Mouse (Mus musculus) layer of hippocampus, postnatal 10 days (tissue): ENCODE data around the gene Gm11437. TPM values are rescaled to one million over a fixed set of nuclear protein-coding genes. Genes with fewer than 3 reads are reported as not detected.

Experiments used
- DNase-seq, 2 experiments: peaks; one replicate each; pipeline ENCODE4 v3.0.0; 2021; ENCODE audit warnings: low spot score in 2 of 2
- total RNA-seq, 2 experiments: library from RNA; stranded (reverse); gene quantifications; 2 replicates each; pipeline ENCODE4 v1.2.3; 2021

The Gm11437 gene
- total RNA-seq, 2 experiments from 2014 or later: not detected

DNA sequence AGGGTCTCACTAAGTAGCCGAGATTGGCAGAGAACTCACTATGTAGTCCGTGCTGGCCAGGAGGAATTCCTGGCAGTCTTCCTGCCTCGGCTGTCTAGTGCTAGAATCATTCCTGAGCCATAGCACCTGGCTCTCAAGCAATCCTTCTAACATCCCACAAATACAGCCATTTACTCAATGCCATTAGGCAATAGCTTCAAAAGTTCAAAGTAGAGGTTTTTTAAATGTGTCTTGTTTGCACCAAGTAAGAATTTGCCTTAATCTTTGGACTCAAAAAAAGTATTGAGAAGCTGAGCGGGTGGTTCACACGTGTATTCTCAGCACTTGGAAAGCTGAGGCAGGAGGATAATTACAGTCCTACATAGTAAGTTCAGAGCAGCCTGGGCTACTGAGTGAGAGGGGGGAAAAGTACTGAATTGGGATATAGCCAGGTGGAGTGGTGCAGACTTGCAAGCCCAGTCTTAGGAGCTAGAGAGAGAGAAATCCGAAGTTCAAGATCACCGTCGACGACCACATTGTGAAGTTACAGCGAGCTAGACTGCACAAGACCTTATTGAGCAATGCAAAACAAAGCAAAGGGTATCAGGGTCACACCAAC, 22.0 kb downstream of the Gm11437 start:
- DNase-seq: no peak

DNA sequence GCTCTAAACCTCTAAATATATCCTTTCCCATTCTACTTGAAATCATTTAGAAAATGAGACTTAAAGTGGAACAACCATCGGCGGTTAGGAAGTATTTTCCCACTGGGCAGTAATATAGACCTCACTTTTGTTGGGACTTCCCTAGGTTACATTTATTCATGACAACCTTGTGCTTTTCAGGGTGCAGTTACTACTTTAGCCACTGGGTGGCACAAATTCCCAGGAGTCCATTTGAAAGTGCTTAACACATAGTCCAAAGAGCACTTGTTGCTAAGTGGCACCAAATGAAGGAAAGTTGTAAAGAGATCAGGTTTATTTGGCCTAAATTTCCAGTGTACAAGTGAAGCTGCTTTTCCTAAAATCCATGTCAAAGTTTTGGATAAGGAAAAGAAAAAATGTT, 25.5 kb downstream of the Gm11437 start:
- peak; percentile 71 for DNase-seq

- DNase-seq: no peak
These were observed 30.8 kb downstream of the Gm11437 start for GRCm38 (mm10) chr11:84136453-84136852.

DNA sequence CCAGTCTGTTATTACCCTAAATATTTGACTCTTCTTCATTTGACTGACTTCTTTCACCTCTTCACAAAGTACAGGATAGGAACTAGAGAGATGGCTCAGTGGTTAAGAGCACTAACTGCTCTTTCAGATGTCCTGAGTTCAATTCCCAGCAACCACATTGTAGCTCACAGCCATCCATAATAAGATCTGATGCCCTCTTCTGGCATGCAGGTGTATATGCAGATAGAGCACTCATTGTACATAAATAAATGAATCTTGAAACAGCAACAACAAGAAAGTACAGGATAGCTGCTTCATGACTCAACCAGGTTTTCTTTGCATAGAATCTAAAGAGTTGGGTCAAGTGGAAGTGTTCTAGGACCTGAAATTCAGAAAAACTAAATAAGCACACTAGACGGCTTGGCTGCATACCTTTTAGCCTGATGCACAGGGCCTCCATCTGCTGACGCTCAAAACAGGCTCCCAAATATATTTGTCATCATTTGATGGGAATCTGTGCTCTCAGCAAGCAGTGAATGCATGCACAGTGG, 32.9 kb downstream of the Gm11437 start:
- no peak for DNase-seq

DNA sequence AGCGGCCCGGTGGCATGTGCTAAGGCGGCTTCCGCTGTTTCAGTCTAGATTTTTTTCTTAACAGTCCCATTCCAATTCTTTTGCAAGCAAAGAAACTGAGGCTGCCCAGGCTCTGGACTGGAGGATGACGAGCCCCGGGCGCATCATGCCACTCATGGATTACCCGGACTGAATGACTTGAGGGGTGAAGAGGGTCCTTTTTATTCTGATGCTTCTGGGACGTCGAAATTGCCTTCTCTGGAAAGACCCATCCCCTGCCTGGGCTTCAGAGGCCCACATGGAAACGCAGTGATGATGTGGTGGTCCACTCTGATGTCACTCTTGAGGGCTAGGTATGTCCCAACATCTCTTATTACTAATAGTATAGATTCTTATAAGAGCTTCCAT, 37.5 kb downstream of the Gm11437 start:
- DNase-seq: no peak

DNA sequence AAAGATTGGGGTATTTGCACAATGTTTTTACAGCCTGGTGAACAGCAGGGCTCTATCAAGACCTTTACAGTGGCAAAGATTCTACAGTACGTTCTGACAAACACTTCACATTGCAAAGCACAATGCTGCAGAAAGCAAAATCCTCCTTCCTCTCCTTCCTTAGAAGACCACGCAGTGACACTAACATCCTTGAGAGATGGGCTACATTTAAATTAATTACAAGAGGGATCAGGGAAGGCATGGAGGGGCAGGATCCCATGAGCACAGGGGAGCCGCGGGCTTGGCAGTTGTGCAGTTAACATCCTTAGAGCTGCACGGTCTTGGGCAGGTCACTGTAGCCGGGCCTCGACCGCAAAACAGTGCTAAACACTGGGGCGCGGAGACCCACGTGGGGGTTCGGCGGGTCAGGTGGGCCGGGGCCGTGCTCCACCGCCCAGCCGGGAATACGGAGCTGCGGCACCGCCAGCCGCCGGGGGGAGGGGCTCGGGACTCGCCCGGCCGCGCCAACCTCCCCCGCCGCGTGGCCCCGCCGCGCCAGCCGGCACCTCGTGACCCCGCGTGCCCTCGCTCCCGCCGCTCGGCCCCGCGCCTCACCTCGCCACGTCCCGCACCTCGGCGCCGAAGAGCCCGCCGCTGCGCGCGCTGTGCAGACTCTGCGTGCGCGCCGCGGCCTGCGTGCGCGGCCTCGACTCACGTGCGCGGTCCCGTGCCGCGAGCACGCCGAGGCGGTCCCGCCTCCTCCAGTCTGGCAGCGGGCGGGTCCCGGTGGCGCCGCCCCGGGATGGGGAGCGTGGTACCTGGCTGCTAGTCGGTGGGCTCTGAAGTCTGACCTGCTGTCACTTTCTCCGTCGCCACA, 38.1 kb downstream of the Gm11437 start, which contains the start of the genes Tada2a and Acaca:
Tada2a (minus strand) TSS at position 658 of the 856 bp plus-strand sequence.
Acaca (plus strand) TSS at position 730 of the 856 bp plus-strand sequence.
- DNase-seq: peak; percentile 78 to 89

DNA sequence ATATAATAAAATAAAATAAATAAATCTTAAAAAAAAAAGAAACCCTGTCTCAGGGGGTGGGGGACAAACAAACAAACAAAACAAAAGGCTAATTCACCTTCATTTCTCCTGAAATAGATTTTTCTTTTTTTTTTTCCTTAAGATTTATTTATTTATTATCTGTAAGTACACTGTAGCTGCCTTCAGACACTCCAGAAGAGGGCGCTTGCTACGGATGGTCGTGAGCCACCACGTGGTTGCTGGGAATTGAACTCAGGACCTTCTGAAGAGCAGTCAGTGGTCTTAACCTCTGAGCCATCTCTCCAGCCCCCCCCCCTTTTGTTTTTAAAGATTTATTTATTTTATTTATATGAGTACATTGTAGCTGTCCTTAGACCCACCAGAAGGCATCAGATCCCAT, 39.3 kb downstream of the Gm11437 start:
- no peak for DNase-seq

DNA sequence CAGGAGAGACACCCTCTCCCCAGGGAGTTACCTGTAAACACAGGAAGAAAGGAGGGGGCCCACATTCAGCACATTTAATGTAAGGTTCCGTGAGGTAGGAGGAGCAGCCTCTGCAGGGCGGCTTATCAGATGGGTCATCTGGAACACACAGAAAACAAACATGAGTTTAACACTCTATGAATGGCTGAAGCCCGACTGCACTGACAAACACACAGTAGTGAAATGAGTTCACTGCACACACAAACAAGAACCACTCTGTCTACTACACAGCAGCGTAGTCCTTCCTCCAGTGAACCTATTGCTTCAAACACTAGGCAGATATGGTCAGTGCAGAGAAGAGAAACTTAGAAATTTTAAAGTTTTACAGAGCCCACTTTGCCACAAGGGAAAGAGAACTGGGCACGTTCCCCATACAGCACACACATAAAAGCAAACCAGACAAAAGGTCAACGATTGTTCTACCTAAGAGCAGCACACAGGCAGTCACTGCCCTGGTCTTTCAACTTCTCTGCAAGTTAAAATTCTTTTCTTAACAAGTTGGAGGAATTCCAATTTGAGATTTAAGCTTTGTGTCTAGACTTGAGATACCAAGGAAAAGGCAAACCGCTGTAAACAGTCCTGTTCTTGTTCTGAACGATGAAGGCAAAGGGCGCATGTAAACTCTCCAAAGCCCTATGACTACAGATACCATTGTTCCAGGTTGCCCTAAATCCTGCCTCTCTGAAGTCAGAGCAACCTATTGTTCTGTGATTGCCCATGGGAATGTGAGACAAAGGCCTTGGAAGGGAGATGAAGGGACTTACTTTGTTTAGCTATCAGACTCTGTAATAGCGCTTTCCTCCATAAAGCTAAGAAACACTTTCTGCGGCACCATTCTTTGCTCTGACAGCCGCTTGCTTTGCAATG, 46.0 kb downstream of the Gm11437 start:
- no peak for DNase-seq

GRCm38 (mm10) chr11:84117431-84117830, 49.8 kb downstream of the Gm11437 start:
- DNase-seq: no peak

DNA sequence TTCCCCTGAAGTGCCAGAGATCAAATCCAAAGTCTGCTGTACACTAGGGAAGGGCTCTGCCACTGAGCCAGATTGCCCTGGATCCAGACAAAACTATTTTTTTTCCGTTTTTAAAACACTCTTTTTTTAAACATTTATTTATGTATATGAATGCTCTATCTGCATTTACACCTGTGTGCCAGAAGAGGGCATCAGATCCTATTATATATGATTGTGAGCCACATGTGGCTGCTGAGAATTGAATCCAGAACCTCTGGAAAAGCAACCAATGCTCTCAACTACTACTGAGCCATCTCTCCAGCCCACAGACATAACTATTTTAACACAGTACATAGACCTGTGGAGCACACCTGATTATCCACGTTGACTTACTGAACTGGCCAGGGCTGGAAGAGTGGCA, 51.1 kb downstream of the Gm11437 start:
- no peak for DNase-seq

GRCm38 (mm10) chr11:84115646-84116045, 51.6 kb downstream of the Gm11437 start:
- no peak for DNase-seq

DNA sequence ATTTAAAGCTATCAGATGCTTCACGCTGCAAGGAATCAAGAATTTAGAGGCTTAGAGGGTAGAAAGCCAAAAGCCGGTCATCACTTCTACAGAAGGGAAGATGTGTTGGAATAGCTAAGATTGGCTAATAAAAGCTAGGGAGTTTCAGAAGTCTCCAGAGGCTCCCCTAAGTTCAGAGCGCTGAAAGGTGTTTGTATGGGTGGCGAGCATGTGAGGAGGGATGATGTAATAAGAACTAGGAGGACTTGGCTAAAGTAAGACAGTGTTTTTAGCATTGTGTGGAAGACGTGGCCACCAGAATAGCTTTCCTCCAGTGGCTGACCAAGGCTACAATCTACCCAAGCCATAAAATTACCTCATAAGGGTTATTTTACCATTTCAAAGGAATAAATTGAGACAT, 53.7 kb downstream of the Gm11437 start:
- no peak for DNase-seq

GRCm38 (mm10) chr11:84107137-84107536, 60.1 kb downstream of the Gm11437 start:
- no peak for DNase-seq

DNA sequence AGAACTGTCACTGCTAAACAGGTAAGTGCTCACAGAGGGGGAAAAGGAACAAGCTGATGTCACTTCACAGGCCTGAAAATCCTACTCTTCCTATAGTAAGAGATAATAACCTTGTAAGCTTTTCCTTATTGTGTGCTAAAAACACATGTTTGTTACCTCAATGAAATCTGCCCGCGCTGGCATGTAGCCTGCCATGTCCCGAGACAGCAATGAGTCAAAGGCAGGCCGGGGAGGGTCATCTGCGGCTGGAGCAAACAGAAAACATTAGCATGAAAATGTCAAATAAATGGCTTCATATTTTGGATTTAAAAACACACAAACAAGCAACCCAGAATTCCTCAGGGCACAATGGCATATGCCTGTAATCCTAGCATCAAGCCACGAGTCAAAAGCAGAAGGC, 63.2 kb downstream of the Gm11437 start:
- no peak for DNase-seq

DNA sequence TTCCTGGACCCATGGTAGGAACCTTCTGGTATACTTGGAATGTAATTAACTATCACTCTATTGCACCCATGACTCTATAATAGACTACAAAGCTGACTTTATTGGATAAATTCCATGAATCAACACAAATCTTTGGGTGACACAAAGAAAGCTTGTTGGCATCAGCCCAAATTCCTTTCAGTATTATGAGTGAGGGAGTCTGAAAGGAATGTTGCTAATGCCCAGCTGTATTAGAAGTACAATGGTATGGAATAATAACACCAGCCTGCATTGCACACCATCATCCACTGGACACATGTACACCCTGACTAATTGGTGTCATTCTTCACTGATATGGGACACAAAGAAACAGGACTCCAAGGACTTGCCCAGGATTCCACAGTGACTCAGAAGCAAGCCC, 66.1 kb downstream of the Gm11437 start:
- no peak for DNase-seq

Other genes with a start within 250 kb of the Gm11437 start
- 10 to 100 TPM; 12.1 to 12.7 TPM for gene Ddx52, start 225.4 kb downstream of the Gm11437 start, total RNA-seq
- 10 to 100 TPM; 52.6 to 54.5 TPM for gene Synrg, start 203.0 kb downstream of the Gm11437 start, total RNA-seq
- 10 to 100 TPM; 15.9 to 17.3 TPM for gene Dusp14, start 98.2 kb downstream of the Gm11437 start, total RNA-seq
- gene Tada2a, start 37.9 kb downstream of the Gm11437 start, total RNA-seq: 10 to 100 TPM; 34.8 to 35.6 TPM
- gene Acaca, start 37.8 kb downstream of the Gm11437 start, total RNA-seq: 100 to 1,000 TPM; 105 to 117 TPM